Mouse (Mus musculus): Measurements from ENCODE around the gene Rnf217. TPM values are rescaled to one million over a fixed set of nuclear protein-coding genes. Genes with fewer than 3 reads are reported as not detected.

Gene Rnf217
- total and polyA plus RNA-seq, 3 experiments = not detected

GRCm38 (mm10) chr10:31465840-31466541, 143.0 kb downstream of the Rnf217 start:
- in situ Hi-C loops (cut with MboI; ENCODE audit: low pct_ligation_motif_present, low pct_unique_long_range_greater_than_20kb, low sequenced_read_pairs) = no loop called here
- Histone ChIP-seq H3K4me3 (replicated peaks in 1 of 3; ENCODE audit: low read depth in 2 of 3, low read length in 2 of 3, poor library complexity in 1 of 3) (no peak overlapping the region), H3K36me3 (replicated peaks in 1 of 2; ENCODE audit: control insufficient read depth in 1 of 2, insufficient read depth in 1 of 2, low read length in 1 of 2) (no peaks in the 10 kb centered on the region), H3K27me3 (replicated peaks) (no peaks in the 10 kb centered on the region), H3K4me2 (ENCODE audit: insufficient read depth, low read depth, poor library complexity, severe bottlenecking) (no peak overlapping the region), H3K27ac (ENCODE audit: insufficient read depth, low read depth) (no peak overlapping the region), H3K4me1 (ENCODE audit: control insufficient read depth in 1 of 2, insufficient read depth in 2 of 2) (no peaks in the 10 kb centered on the region), H3K9me3 (replicated peaks; ENCODE audit: low read length) (no peaks in the 10 kb centered on the region), H3K9ac (ENCODE audit: insufficient read depth, low read depth) (no peak overlapping the region), H3K79me2 (replicated peaks; ENCODE audit: control insufficient read depth, extremely low read depth, insufficient read depth, poor library complexity, severe bottlenecking) (no peaks in the 10 kb centered on the region)
- TF ChIP-seq RAD21 (IDR thresholded peaks at IDR 0.05; ENCODE audit: low read depth, low read length) = peak; percentile 63
- peak in 1 of 2 experiments; percentile 45; a peak in 3 of 4 replicates for TF ChIP-seq CTCF (conservative IDR thresholded peaks at IDR 0.05 in 1 of 2, IDR thresholded peaks at IDR 0.05 in 1 of 2; ENCODE audit: low read depth in 2 of 2, low read length in 2 of 2)
- TF ChIP-seq JUND (conservative IDR thresholded peaks at IDR 0.05; ENCODE audit: low read depth, low read length) = no peak
- no peak for TF ChIP-seq MAX (IDR thresholded peaks at IDR 0.05; ENCODE audit: low read length)
- DNase-seq (ENCODE audit: extremely low read depth) = peak; percentile 20
- dilution Hi-C loops (cut with MboI; ENCODE audit: extremely low pct_ligation_motif_present, extremely low pct_unique_long_range_greater_than_20kb, low sequenced_read_pairs) = no loop called here

GRCm38 (mm10) chr10:31465424-31465823, 143.6 kb downstream of the Rnf217 start:
- Histone ChIP-seq H3K36me3 (replicated peaks in 1 of 2; ENCODE audit: control insufficient read depth in 1 of 2, insufficient read depth in 1 of 2, low read length in 1 of 2) (no peaks in the 10 kb centered on the region), H3K4me3 (replicated peaks in 1 of 3; ENCODE audit: low read depth in 2 of 3, low read length in 2 of 3, poor library complexity in 1 of 3) (no peak overlapping the region), H3K27me3 (replicated peaks) (no peaks in the 10 kb centered on the region), H3K27ac (ENCODE audit: insufficient read depth, low read depth) (no peak overlapping the region), H3K4me1 (ENCODE audit: control insufficient read depth in 1 of 2, insufficient read depth in 2 of 2) (no peaks in the 10 kb centered on the region), H3K4me2 (ENCODE audit: insufficient read depth, low read depth, poor library complexity, severe bottlenecking) (peak overlapping the region; percentile 29; the same call in 1 of the 2 replicates), H3K79me2 (replicated peaks; ENCODE audit: control insufficient read depth, extremely low read depth, insufficient read depth, poor library complexity, severe bottlenecking) (no peaks in the 10 kb centered on the region), H3K9me3 (replicated peaks; ENCODE audit: low read length) (no peaks in the 10 kb centered on the region), H3K9ac (ENCODE audit: insufficient read depth, low read depth) (no peak overlapping the region)
- dilution Hi-C loops (cut with MboI; ENCODE audit: extremely low pct_ligation_motif_present, extremely low pct_unique_long_range_greater_than_20kb, low sequenced_read_pairs) (no loop called here), in situ Hi-C loops (cut with MboI; ENCODE audit: low pct_ligation_motif_present, low pct_unique_long_range_greater_than_20kb, low sequenced_read_pairs) (no loop called here)
- TF ChIP-seq JUN (IDR thresholded peaks at IDR 0.05; ENCODE audit: insufficient read depth, low read depth, low read length) (no peak), E2F4 (IDR thresholded peaks at IDR 0.05; ENCODE audit: insufficient replicate concordance, low read depth, low read length) (no peak), RAD21 (IDR thresholded peaks at IDR 0.05; ENCODE audit: low read depth, low read length) (no peak), POLR2AphosphoS2 (IDR thresholded peaks at IDR 0.05; ENCODE audit: low read depth, low read length) (no peak), HCFC1 (IDR thresholded peaks at IDR 0.05; ENCODE audit: low read depth, low read length) (no peak), RCOR1 (conservative IDR thresholded peaks at IDR 0.05; ENCODE audit: low read depth, low read length) (no peak), MEF2A (IDR thresholded peaks at IDR 0.05; ENCODE audit: borderline replicate concordance, low read depth, low read length) (no peak), IRF4 (IDR thresholded peaks at IDR 0.05; ENCODE audit: low read depth, low read length) (no peak), SIN3A (IDR thresholded peaks at IDR 0.05; ENCODE audit: low read length) (no peak), USF2 (conservative IDR thresholded peaks at IDR 0.05; ENCODE audit: low read depth, low read length) (no peak)
- DNase-seq (ENCODE audit: extremely low read depth) = peak; percentile 9

DNA sequence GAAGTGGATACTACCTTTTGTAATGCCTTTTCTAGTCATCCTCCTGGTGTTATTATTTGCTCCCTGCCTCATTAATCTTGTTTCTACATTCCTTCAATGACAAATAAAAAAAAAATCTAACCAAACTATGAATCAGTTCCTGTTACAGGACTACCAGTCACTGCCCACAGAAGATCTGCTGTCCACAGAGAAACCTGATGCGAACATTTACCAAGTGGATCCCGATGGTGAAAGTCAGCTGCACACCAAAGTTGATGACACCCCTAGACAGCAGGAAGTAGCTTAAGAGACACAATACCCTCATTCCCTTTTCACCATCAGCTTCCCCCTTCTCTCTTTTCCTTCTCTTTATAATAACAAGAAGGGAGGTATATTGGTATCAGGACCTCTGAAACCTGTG, 145.9 kb downstream of the Rnf217 start:
- H3K27ac ChIP-seq (ENCODE audit: insufficient read depth, low read depth) = no peak overlapping the region
- H3K4me2 ChIP-seq (ENCODE audit: insufficient read depth, low read depth, poor library complexity, severe bottlenecking) = no peak overlapping the region
- H3K27me3 ChIP-seq (replicated peaks) = no peaks in the 10 kb centered on the region
- H3K79me2 ChIP-seq (replicated peaks; ENCODE audit: control insufficient read depth, extremely low read depth, insufficient read depth, poor library complexity, severe bottlenecking) = no peaks in the 10 kb centered on the region
- in situ Hi-C loops (cut with MboI; ENCODE audit: low pct_ligation_motif_present, low pct_unique_long_range_greater_than_20kb, low sequenced_read_pairs) (no loop called here), dilution Hi-C loops (cut with MboI; ENCODE audit: extremely low pct_ligation_motif_present, extremely low pct_unique_long_range_greater_than_20kb, low sequenced_read_pairs) (no loop called here)
- DNase-seq (ENCODE audit: extremely low read depth) = no peak
- H3K9me3 ChIP-seq (replicated peaks; ENCODE audit: low read length) = no peaks in the 10 kb centered on the region
- no peak overlapping the region for H3K9ac ChIP-seq (ENCODE audit: insufficient read depth, low read depth)
- no peaks in the 10 kb centered on the region for H3K4me1 ChIP-seq (ENCODE audit: control insufficient read depth in 1 of 2, insufficient read depth in 2 of 2)
- no peak overlapping the region for H3K4me3 ChIP-seq (replicated peaks in 1 of 3; ENCODE audit: low read depth in 2 of 3, low read length in 2 of 3, poor library complexity in 1 of 3)
- no peaks in the 10 kb centered on the region for H3K36me3 ChIP-seq (replicated peaks in 1 of 2; ENCODE audit: control insufficient read depth in 1 of 2, insufficient read depth in 1 of 2, low read length in 1 of 2)
- TF ChIP-seq JUND (conservative IDR thresholded peaks at IDR 0.05; ENCODE audit: low read depth, low read length) = no peak
- TF ChIP-seq USF1 (IDR thresholded peaks at IDR 0.05; ENCODE audit: low read depth, low read length) = no peak
- TF ChIP-seq ELF1 (IDR thresholded peaks at IDR 0.05; ENCODE audit: low read depth, low read length) = no peak
- TF ChIP-seq IRF4 (IDR thresholded peaks at IDR 0.05; ENCODE audit: low read depth, low read length) = no peak
- TF ChIP-seq UBTF (IDR thresholded peaks at IDR 0.05; ENCODE audit: low read depth, low read length) = no peak
- TF ChIP-seq PAX5 (IDR thresholded peaks at IDR 0.05; ENCODE audit: low read length) = no peak
- no peak for TF ChIP-seq POLR2A (IDR thresholded peaks at IDR 0.05; ENCODE audit: low read depth, low read length)
- no peak for TF ChIP-seq JUN (IDR thresholded peaks at IDR 0.05; ENCODE audit: insufficient read depth, low read depth, low read length)
- TF ChIP-seq ZMIZ1 (IDR thresholded peaks at IDR 0.05; ENCODE audit: low read depth, low read length) = no peak
- no peak for TF ChIP-seq MXI1 (IDR thresholded peaks at IDR 0.05; ENCODE audit: low read depth, low read length)
- TF ChIP-seq RAD21 (IDR thresholded peaks at IDR 0.05; ENCODE audit: low read depth, low read length) = no peak
- no peak for TF ChIP-seq CHD1 (IDR thresholded peaks at IDR 0.05; ENCODE audit: low read depth, low read length)
- no peak for TF ChIP-seq MYC (IDR thresholded peaks at IDR 0.05; ENCODE audit: low read depth, low read length)
- TF ChIP-seq BHLHE40 (IDR thresholded peaks at IDR 0.05; ENCODE audit: low read depth, low read length) = no peak
- TF ChIP-seq MAFK (IDR thresholded peaks at IDR 0.05; ENCODE audit: insufficient replicate concordance, low read length) = no peak
- no peak for TF ChIP-seq USF2 (conservative IDR thresholded peaks at IDR 0.05; ENCODE audit: low read depth, low read length)
- no peak for TF ChIP-seq ETS1 (conservative IDR thresholded peaks at IDR 0.05; ENCODE audit: low read depth, low read length)
